Mouse (Mus musculus) olfactory bulb, adult 2 months (tissue): ENCODE results near the gene Tnfrsf9. TPM values are rescaled to one million over a fixed set of nuclear protein-coding genes. Genes with fewer than 3 reads are reported as not detected.

Experiments
- H3K27ac ChIP-seq: fragments of 200-500 bp; 2 replicates; pipeline ENCODE4 v1.5.1; 2012; ENCODE audit warnings: low read depth, low read length; ENCODE audit not compliant: insufficient read depth
- H3K4me1 ChIP-seq: fragments of 200-500 bp; 2 replicates; pipeline ENCODE4 v1.6.1; 2012; ENCODE audit warnings: low read length; ENCODE audit not compliant: control insufficient read depth, insufficient read depth
- H3K4me3 ChIP-seq: fragments of 200-500 bp; 2 replicates; pipeline ENCODE4 v1.5.1; 2012; ENCODE audit warnings: mild to moderate bottlenecking, low read depth, low read length, moderate library complexity; ENCODE audit not compliant: insufficient read depth
- CTCF ChIP-seq: fragments of 200-500 bp; IDR thresholded peaks from 2 replicates; pipeline ENCODE4 v1.5.1; 2012; ENCODE audit warnings: low read depth, mild to moderate bottlenecking, low read length, moderate library complexity; ENCODE audit not compliant: insufficient read depth
- POLR2A ChIP-seq: fragments of 200-500 bp; IDR thresholded peaks from 2 replicates; pipeline ENCODE4 v1.6.1; 2012; ENCODE audit warnings: mild to moderate bottlenecking, low read depth, low read length, moderate library complexity; ENCODE audit not compliant: insufficient read depth
- WGBS: fragments of 180-500 bp; shearing (Covaris S2); methylation state at CpG from one replicate; pipeline ENCODE4 v1.1.7; 2018; 5-methylcytosine and 5-hydroxymethylcytosine counted together
- polyA plus RNA-seq: library from polyadenylated mRNA; stranded (reverse); fragments of >200 nt; gene quantifications from 2 replicates; pipeline ENCODE4 v1.2.4, GENCODE M21; 2012; ENCODE audit warnings: low replicate concordance; ENCODE audit not compliant: missing spikeins, insufficient read depth, insufficient read length

Gene Tnfrsf9
- polyA plus RNA-seq, 1 experiment = not detected

DNA sequence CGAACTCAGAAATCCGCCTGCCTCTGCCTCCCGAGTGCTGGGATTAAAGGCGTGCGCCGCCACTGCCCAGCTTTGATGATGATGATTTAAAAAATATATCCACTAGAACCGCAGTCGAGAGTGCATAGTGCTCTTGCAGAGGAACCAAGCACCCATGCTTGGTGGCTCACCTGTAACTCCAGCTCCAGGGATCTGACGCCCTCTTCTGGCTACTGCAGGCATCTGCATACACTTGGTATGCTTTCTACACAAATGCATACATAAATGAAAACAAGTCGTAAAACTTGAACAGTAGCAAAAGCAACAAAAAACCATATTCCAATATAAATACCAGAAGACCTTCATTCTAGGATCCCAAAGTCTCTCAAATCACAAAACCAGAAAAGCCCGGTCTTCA, 51.2 kb downstream of the Tnfrsf9 start:
- Histone ChIP-seq H3K4me1 (peaks cover 5% of the 10 kb centered on the region), H3K4me3 (no peak overlapping the region), H3K27ac (no peak overlapping the region)
- WGBS = 70% methylated on average over 11 of the region's 11 CpGs
- no peak for TF ChIP-seq POLR2A
- no peak for TF ChIP-seq CTCF

DNA sequence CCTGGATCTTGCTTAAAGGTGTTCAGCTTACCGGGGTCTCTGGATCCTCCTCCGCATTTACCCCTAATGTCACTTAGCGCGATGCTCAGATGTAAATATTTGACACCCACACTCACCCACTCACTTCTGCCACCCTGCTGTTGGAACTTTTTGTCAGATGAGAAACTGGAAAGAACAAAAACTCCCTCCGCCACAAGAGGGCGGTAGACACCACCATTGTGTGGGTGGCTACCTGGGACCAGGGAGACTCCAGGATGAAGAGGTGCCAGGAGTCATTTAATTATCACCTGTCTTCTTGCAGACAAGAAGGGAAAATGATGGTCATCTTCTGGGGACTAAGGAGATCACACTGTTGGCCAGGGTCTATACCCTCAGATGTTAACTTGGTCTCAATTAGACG, 52.2 kb downstream of the Tnfrsf9 start:
- Histone ChIP-seq H3K4me3 (no peak overlapping the region), H3K27ac (no peak overlapping the region), H3K4me1 (peaks cover 5% of the 10 kb centered on the region)
- 16% methylated on average over 7 of the region's 7 CpGs for WGBS
- TF ChIP-seq POLR2A (no peak), CTCF (peak; percentile 43; the same call in 1 of the 2 replicates)

DNA sequence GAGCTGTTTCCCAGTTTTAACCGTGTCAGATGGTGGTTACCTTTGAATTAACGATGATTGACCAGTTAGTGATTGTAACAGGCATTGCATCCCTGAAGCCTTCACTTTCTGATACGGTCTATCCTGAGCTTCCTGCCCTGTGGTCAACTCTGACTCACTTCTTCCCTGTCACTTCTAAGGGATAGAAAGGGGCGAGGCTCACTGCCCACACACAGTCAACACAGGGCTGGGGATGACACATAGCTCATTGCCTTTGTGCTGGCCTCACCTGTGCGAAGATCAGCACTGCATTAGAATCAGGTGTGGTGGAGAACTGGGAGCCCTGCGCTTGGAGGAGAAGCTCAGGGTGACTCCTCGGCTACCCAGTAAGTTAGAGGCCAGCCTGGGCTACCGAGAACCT, 54.6 kb downstream of the Tnfrsf9 start:
- 88% methylated on average over 8 of the region's 8 CpGs for WGBS
- no peak overlapping the region for H3K27ac ChIP-seq
- TF ChIP-seq POLR2A = no peak
- no peak for TF ChIP-seq CTCF
- peaks cover 9% of the 10 kb centered on the region for H3K4me1 ChIP-seq
- H3K4me3 ChIP-seq = no peak overlapping the region

DNA sequence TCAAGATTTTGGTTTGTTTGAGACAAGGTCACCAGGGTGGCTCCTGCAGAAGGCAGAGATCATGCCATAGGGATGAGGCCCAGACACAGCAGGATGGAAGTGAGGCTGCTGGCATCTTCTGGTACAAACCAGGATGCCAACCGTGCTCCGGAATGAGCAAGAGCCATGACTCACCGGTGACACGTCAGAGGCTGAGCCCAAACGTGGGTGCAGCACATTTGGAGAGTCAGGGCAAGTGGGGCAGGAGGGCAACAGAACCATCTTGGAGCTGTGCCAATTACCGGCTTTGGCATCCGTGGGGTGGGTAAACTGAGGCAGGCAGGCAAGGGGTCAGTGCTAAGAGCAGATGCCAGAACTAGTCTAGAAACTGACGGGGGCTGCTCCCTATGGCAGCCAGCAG, 58.9 kb downstream of the Tnfrsf9 start:
- Histone ChIP-seq H3K4me1 (peaks cover 4% of the 10 kb centered on the region), H3K27ac (peak overlapping the region; percentile 71), H3K4me3 (no peak overlapping the region)
- TF ChIP-seq CTCF (no peak), POLR2A (no peak)
- WGBS = 39% methylated on average over 8 of the region's 8 CpGs

DNA sequence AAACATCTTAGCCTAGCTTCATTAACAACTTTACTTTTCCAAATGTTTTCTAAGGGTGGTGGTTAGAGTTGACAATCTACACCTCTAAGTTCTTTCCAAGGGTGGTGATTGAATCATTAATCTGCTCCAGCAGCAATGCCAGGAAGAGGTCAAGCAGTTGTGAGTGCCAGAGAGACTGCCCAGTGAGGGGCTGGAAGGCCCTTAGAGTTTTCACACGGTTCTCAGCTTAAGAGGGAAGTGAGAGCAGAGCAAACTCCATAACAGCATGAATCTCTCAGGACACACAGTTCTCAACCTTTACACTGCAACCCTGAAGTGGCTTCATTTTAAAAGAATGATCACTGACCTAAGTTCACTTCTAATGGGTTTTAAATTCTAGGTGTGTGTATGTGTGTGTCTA, 60.8 kb downstream of the Tnfrsf9 start:
- Histone ChIP-seq H3K4me1 (peaks cover 4% of the 10 kb centered on the region), H3K27ac (no peak overlapping the region), H3K4me3 (no peak overlapping the region)
- TF ChIP-seq POLR2A = no peak
- 11% methylated on average over 1 of the region's 1 CpGs for WGBS

DNA sequence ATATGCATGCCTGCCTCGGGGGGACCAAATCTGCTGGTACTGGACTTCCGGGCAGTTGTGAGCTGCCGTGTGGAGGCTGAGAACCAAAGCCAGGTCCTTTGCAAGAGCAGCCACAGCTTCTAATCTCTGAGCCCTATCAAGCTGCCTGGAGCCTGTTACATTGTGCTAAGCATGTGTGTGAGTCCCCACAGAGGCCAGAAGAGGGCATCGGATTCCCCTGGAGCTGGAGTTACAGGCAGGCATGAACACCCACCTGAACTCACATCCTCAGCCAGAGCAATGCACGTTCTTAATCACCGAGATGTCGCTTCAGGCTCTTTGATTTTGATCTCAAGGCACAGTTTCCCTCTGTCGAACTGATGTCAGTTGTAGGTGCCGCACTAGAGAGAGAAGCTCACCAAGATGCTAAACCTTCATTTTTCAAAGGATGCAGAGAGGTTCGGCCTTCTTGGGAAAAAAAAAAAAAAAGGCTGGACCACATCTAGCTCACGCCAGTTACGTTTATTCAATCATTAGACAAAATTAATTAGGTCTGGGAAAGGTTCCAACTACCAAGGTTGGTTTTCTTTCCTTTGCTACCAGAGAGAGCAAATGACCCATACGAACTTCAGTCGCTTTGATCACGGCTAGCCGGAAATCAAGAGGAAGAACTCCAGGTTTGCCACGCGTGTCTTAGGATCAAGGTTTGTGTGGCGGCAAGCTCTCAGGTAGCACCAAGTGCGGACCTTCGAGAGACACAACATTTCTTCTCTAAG, 64.0 kb downstream of the Tnfrsf9 start:
- H3K4me1 ChIP-seq = peaks cover 2% of the 10 kb centered on the region
- H3K4me3 ChIP-seq = no peak overlapping the region
- TF ChIP-seq POLR2A = no peak
- TF ChIP-seq CTCF = no peak
- H3K27ac ChIP-seq = no peak overlapping the region
- WGBS = 74% methylated on average over 21 of the region's 21 CpGs

DNA sequence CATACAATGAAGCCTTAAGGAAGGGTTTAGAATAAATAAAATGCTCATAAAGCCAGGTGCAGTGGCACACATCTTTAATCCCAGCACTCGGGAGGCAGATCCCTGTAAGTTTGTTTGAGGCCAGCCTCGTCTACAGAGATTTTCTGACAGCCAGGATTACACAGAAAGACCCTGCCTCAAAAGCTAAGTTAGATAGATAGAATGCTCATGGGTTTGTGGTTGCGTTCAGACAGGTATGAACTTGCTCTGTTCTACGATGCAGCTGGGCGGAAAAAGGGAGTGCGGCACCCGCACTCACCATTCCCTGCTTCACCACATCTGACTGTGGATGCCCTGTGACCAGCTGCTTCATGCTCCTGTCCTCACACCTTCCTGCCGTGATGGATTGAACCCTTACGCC, 65.1 kb downstream of the Tnfrsf9 start:
- no peak for TF ChIP-seq POLR2A
- TF ChIP-seq CTCF = no peak
- Histone ChIP-seq H3K4me3 (no peak overlapping the region), H3K27ac (no peak overlapping the region), H3K4me1 (no peaks in the 10 kb centered on the region)
- 88% methylated on average over 9 of the region's 9 CpGs for WGBS

DNA sequence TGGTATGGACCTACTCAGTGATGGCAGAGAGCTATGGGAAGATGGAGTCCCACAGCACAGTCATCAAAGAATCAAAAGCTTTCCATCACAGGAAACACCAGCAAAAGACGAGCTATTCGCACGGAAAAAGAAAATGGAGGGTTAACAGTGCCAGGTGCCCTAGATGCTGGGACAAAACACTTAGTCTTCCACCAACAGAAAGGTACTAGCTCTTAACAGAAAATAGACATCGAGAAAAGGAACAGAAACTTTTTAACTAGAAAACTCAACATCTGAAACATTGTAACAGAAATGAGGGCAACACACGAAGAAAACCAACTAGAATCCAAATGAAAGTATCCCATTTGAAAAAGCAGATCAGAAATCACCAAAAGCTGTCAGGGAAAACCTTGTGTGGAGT, 65.8 kb downstream of the Tnfrsf9 start:
- TF ChIP-seq POLR2A (no peak), CTCF (no peak)
- no peak overlapping the region for H3K27ac ChIP-seq
- H3K4me1 ChIP-seq = no peaks in the 10 kb centered on the region
- 79% methylated on average over 5 of the region's 5 CpGs for WGBS
- no peak overlapping the region for H3K4me3 ChIP-seq

DNA sequence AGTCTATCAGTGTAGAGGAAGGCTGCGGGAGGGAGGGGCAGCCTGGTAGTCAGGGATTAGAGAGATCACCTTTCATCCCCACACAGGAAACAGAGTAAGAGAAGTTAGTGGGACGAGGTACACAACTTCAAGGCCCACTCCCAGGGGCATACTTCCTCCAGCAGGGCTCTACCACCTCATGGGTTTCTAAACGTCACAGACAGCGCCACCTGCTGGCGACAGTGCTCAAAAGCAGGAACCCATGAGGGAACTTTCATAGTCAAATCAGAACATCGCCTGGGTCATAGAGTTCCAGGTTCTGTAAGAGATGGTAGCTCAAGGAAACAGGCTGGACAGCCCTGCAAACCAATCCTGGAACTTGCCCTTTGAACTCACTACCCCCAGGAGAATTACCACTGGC, 75.8 kb downstream of the Tnfrsf9 start:
- 48% methylated on average over 6 of the region's 6 CpGs for WGBS

More for the DNA sequence above, 75.8 kb downstream of the Tnfrsf9 start:
- no peak for TF ChIP-seq CTCF
- TF ChIP-seq POLR2A = no peak
- no peak overlapping the region for H3K4me3 ChIP-seq
- H3K4me1 ChIP-seq = no peaks in the 10 kb centered on the region
- H3K27ac ChIP-seq = no peak overlapping the region

Other genes starting within 250 kb of the Tnfrsf9 start
- not detected in 2 replicates for gene Errfi1, start 60.6 kb upstream of the Tnfrsf9 start, polyA plus RNA-seq
- not detected in 2 replicates for gene Park7, start 125 bp upstream of the Tnfrsf9 start, polyA plus RNA-seq
- not detected in 2 replicates for gene Uts2, start 82.5 kb downstream of the Tnfrsf9 start, polyA plus RNA-seq
- not detected in 2 replicates for gene Per3, start 130.1 kb downstream of the Tnfrsf9 start, polyA plus RNA-seq
- gene Vamp3, start 143.4 kb downstream of the Tnfrsf9 start, polyA plus RNA-seq = not detected in 2 replicates
- gene Gm13090, start 175.0 kb downstream of the Tnfrsf9 start, polyA plus RNA-seq = not detected in 2 replicates